Mouse (Mus musculus) lung, embryonic 16.5 days (tissue): ENCODE results near the gene Herc1. TPM values are rescaled to one million over a fixed set of nuclear protein-coding genes. Genes with fewer than 3 reads are reported as not detected.

ENCODE experiments used
- ATAC-seq: fragments of 200-750 bp; cut with Nextera tagmentation; 2 replicates; pipeline ENCODE4 v1.8.0; 2017; ENCODE audit warnings: low read depth, mild to moderate bottlenecking, moderate library complexity
- H3K27ac ChIP-seq: fragments of 300-500 bp; sonication (generic); 2 replicates; pipeline ENCODE4 v1.5.1; 2014; ENCODE audit warnings: mild to moderate bottlenecking, control low read depth, low read length
- H3K27me3 ChIP-seq: fragments of 300-500 bp; sonication (generic); 2 replicates; pipeline ENCODE4 v1.6.1; 2014; ENCODE audit warnings: low read depth, low read length, mixed read lengths; ENCODE audit not compliant: control insufficient read depth, insufficient read depth
- H3K36me3 ChIP-seq: fragments of 300-500 bp; sonication (generic); 2 replicates; pipeline ENCODE4 v1.6.1; 2014; ENCODE audit warnings: low read length; ENCODE audit not compliant: control insufficient read depth, insufficient read depth
- H3K4me1 ChIP-seq: fragments of 300-500 bp; sonication (generic); replicated peaks from 2 replicates; pipeline ENCODE4 v1.6.1; 2014; ENCODE audit warnings: low read length, mixed read lengths; ENCODE audit not compliant: control insufficient read depth, insufficient read depth
- H3K4me2 ChIP-seq: fragments of 300-500 bp; sonication (generic); 2 replicates; pipeline ENCODE4 v1.6.1; 2014; ENCODE audit warnings: low read depth, low read length, control low read depth
- H3K4me3 ChIP-seq: fragments of 300-500 bp; sonication (generic); 2 replicates; pipeline ENCODE4 v1.5.1; 2014; ENCODE audit warnings: mild to moderate bottlenecking, low read length, control low read depth
- H3K9ac ChIP-seq: fragments of 300-500 bp; sonication (generic); 2 replicates; pipeline ENCODE4 v1.6.1; 2014; ENCODE audit warnings: low read length, control low read depth
- H3K9me3 ChIP-seq: fragments of 300-500 bp; sonication (generic); 2 replicates; pipeline ENCODE4 v1.6.1; 2016; ENCODE audit warnings: low read length; ENCODE audit not compliant: control insufficient read depth
- WGBS: fragments of 180-500 bp; shearing (Covaris S2); extraction: QIAGEN DNeasy Blood & Tissue Kit; methylation state at CpG from one replicate; pipeline ENCODE4 v1.1.7; 2014; 5-methylcytosine and 5-hydroxymethylcytosine counted together
- polyA plus RNA-seq: library from polyadenylated mRNA; unstranded; fragments of >200 nt; fragmentation: Nextera tagmentation; extraction: Ambion mirVana; gene quantifications from 2 replicates; pipeline ENCODE4 v1.2.1, GENCODE M21; 2015

The Herc1 gene
- polyA plus RNA-seq, 1 experiment from 2014 or later, result 18.8 TPM

DNA sequence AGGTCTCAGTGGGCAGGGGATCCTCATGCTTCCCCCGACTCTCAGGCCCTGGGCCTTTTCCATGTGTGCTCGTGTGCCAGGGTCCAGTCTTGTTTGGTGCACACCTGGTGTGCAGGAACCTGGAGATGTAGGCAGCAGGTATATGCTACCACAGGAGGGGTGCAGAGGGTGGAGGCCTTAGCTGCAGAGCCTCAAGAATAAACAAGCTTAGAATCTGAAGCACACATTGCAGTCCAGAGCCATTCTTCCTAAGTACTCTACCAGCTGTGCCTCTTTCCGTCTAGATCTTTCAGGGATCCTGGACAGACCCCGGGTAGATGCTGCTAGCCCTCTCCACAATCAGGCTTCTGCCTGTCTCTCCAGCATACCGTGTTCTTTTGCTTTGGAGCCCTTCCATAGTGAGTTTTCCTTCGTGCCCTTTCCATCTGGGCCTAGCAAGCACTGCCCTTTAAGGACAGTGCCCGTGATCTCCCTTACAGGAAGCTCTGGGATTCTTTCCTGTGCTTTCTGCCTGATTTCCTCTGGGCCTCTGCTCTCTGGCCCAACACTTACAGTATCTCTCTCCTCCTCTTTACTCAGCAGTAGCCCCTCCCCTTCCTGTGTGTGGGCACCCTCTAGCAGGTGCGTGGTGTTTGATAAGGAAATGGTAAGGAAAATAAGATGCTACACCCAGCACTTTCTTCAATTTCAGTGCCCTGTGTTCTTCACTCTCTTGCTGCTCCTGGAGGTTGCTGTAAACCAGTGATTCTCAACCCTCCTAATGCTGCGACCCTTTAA, 155.1 kb downstream of the Herc1 start:
- H3K4me1 ChIP-seq, result no peaks in the 10 kb centered on the region
- 72% methylated on average over 9 of the region's 9 CpGs for WGBS
- H3K4me2 ChIP-seq, result no peak overlapping the region
- no peaks in the 10 kb centered on the region for H3K27me3 ChIP-seq
- no peak overlapping the region for H3K4me3 ChIP-seq
- H3K36me3 ChIP-seq, result peaks cover 20% of the 10 kb centered on the region; the same call in 1 of the 2 replicates
- no peaks in the 10 kb centered on the region for H3K9me3 ChIP-seq
- no peak for ATAC-seq
- no peak overlapping the region for H3K9ac ChIP-seq
- H3K27ac ChIP-seq, result no peak overlapping the region

DNA sequence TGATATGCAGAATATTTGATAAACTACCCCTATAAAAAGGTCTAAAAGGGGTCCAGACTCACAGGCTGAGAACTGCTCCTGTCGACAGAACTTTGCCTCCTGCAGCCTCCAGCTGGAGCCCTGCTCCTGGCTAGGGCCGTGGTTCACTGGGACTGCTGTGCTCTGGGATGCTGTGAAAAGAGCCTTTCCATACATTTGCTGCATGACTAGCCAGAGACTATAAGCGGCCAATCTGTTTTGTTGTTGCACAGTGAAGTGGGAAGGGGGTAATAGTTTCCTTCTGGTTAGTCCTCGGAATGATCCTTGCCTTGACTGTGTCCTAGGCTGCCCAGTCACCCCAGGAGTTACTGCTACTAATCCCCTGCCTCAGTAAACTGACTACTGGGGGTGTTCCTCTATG, 155.8 kb downstream of the Herc1 start:
- H3K9ac ChIP-seq, result no peak overlapping the region
- WGBS, result 75% methylated on average over 4 of the region's 4 CpGs
- peaks cover 17% of the 10 kb centered on the region; the same call in 1 of the 2 replicates for H3K36me3 ChIP-seq
- no peaks in the 10 kb centered on the region for H3K27me3 ChIP-seq
- H3K27ac ChIP-seq, result no peak overlapping the region
- ATAC-seq, result no peak
- H3K4me2 ChIP-seq, result no peak overlapping the region
- no peak overlapping the region for H3K4me3 ChIP-seq
- peaks cover 6% of the 10 kb centered on the region; the same call in 1 of the 2 replicates for H3K4me1 ChIP-seq
- no peaks in the 10 kb centered on the region for H3K9me3 ChIP-seq

DNA sequence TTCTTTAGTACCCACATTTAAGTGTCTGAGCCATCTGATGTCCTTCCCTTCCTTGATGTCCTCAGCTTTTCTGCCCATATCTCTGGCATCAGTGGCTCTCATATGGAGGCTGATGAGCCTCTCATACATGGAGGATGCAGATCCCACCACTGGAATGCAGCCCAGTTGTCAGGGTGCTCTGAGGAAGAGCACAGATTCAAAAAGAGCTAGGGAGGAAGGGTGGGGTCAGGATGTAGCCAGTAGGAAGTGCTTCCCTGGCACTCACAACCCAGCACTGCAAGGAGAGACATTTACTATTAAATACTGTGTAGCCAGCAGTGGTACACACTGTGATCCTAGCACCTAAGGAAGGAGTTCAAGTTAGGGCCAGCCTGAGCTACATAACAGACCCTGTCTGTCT, 156.2 kb downstream of the Herc1 start:
- no peak overlapping the region for H3K4me2 ChIP-seq
- H3K4me3 ChIP-seq, result no peak overlapping the region
- H3K36me3 ChIP-seq, result peaks cover 17% of the 10 kb centered on the region; the same call in 1 of the 2 replicates
- no peaks in the 10 kb centered on the region for H3K9me3 ChIP-seq
- peaks cover 6% of the 10 kb centered on the region; the same call in 1 of the 2 replicates for H3K4me1 ChIP-seq
- ATAC-seq, result no peak
- H3K9ac ChIP-seq, result no peak overlapping the region
- no peak overlapping the region for H3K27ac ChIP-seq
- H3K27me3 ChIP-seq, result no peaks in the 10 kb centered on the region

DNA sequence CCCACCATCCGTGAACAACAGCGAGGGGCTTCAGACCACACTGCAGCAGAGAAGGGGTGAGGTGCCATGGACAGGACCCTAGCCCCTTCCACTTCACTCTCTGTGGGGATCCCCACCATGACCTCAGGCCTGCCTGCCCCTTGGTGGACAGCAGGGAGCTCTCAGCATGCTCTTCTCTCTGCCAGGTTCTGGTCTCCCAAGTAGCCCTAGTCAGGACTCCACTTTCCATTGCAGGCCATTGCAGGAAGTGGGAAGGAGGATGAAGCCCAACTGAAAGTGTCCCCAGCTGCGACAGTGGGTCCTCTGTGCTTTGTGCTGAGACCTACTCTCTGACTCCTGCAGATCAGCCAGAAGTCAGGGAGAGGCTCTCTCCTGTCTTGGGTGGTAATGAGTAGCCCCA, 157.4 kb downstream of the Herc1 start:
- Histone ChIP-seq H3K4me3 (no peak overlapping the region), H3K9me3 (no peaks in the 10 kb centered on the region), H3K27me3 (no peaks in the 10 kb centered on the region), H3K36me3 (peaks cover 13% of the 10 kb centered on the region; the same call in 1 of the 2 replicates), H3K9ac (no peak overlapping the region), H3K4me1 (peaks cover 6% of the 10 kb centered on the region; the same call in 1 of the 2 replicates), H3K4me2 (no peak overlapping the region), H3K27ac (no peak overlapping the region)
- no peak for ATAC-seq
- 78% methylated on average over 3 of the region's 3 CpGs for WGBS

DNA sequence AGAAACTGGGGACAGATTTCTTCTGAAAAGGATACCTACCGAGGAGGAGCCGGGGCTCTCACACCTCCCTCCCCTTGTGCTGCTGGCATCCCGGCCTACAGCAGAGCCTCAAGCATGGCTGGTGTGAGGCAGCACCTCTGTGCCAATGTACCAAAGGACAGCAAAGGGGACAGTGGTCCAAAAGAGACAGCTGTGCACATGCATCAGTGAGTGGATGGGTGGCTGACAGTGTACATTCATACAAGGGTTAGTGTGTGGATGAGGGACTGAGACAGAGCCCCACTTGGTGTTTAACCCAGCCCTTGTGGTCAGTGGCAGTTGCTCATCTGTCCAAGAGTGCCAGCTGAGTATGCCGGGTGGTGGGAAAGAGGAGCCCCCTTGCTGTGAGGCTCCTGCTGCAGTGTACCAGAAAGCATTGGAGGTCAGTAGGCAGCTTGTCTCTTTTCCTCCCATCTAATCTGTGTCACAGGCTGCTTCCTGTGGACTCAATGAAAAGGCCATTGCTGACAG, 158.7 kb downstream of the Herc1 start:
- Histone ChIP-seq H3K27me3 (no peaks in the 10 kb centered on the region), H3K4me2 (no peak overlapping the region), H3K4me1 (peaks cover 10% of the 10 kb centered on the region), H3K4me3 (no peak overlapping the region), H3K27ac (no peak overlapping the region), H3K36me3 (peaks cover 13% of the 10 kb centered on the region; the same call in 1 of the 2 replicates), H3K9me3 (no peaks in the 10 kb centered on the region), H3K9ac (no peak overlapping the region)
- 79% methylated on average over 4 of the region's 4 CpGs for WGBS
- ATAC-seq, result no peak

DNA sequence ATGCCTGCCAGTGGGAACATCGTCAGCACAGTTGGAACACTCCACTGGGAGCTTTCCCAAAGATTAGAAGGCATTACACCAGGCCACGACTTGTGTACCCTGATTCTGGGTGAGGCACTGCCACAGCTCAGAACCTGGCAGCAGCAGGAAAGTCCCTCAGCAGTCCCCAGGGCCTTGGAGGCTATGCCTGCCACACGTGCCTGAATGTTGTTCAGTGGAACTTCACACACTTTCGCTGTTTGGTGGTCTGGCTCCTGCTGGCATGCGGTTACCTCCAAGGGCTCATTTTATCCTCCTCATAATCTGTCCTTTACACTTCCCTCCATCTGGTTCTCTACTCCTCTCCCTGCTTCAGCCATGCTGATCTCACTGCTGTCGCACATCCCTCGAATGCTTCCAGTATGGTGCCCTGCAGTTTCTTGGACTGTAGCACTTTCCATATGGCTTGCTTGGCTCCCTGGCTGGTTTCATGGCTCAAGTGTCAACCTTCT, 160.1 kb downstream of the Herc1 start:
- no peak overlapping the region for H3K9ac ChIP-seq
- no peak overlapping the region; the same call in 1 of the 2 replicates for H3K4me2 ChIP-seq
- ATAC-seq, result no peak
- WGBS, result 79% methylated on average over 7 of the region's 7 CpGs
- peaks cover 7% of the 10 kb centered on the region; the same call in 1 of the 2 replicates for H3K36me3 ChIP-seq
- H3K4me3 ChIP-seq, result no peak overlapping the region
- no peaks in the 10 kb centered on the region for H3K27me3 ChIP-seq
- peaks cover 16% of the 10 kb centered on the region for H3K4me1 ChIP-seq
- no peak overlapping the region for H3K27ac ChIP-seq
- H3K9me3 ChIP-seq, result no peaks in the 10 kb centered on the region

DNA sequence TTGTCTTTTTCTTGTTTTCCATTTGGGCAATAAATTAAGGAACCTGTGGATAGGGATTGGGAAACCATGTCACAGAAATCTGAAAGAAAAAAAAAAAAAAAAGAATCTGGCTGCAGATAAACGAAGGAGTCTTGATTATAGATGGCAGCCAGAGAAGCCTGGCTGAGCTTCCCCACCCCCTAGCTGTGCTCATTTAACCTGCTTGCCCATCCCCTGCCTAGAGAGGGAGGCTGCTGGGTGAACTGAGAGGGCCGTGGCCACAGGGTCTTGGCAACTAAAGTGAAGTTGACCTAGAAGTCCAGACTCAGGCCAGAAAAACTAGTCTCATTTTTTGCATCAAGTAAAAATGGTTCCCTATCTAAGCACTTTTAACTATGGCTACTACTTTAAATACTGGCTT, 160.7 kb downstream of the Herc1 start:
- Histone ChIP-seq H3K36me3 (peaks cover 11% of the 10 kb centered on the region), H3K9ac (peak overlapping the region; percentile 85), H3K4me2 (peak overlapping the region; percentile 99), H3K27me3 (no peaks in the 10 kb centered on the region), H3K4me1 (peaks cover 16% of the 10 kb centered on the region), H3K27ac (peak overlapping the region; percentile 98), H3K9me3 (no peaks in the 10 kb centered on the region), H3K4me3 (peak overlapping the region; percentile 76)
- ATAC-seq, result no peak
- WGBS, result 3% methylated on average over 2 of the region's 2 CpGs

DNA sequence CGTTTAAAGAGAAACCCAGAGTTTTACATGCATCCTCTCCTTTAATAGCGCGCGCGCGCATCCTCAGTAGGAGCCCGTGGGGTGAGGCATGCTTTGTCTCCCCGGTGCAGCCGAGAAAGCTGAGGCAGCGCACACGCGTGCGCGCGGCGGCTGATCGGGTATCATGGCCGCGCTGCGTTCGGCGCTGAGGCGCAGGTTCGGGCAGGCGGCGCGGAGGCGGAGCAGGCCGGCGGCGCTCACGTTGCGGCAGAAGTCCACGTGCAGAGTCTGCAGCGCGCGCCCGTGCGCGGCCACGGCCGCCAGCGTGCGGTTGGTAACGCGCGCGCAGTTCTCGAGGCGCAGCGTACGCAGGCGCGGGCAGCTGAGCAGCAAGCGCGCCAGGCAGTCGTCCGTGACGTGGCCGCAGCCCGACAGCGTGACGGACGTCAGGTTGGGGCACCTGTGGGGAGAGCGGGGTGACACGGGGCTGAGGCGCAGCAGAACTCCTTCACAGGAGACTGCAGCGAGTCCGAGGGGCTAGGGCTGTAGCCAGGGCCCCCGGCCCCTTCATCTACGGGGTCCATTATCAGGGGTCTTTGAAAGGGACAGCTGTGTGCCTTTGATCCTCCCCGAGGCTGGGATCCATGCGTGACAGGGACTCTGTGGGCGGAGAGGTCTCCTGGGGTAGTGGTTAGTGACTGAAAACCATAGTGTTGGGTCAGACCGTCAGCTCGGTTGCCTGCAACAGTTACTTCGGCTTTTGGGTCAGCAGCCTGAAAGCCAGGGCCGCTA, 161.5 kb downstream of the Herc1 start:
- Histone ChIP-seq H3K9me3 (no peaks in the 10 kb centered on the region), H3K4me3 (peak overlapping the region; percentile 76), H3K36me3 (peaks cover 19% of the 10 kb centered on the region), H3K4me2 (peak overlapping the region; percentile 99), H3K27ac (peak overlapping the region; percentile 98), H3K9ac (peak overlapping the region; percentile 85), H3K4me1 (peaks cover 16% of the 10 kb centered on the region), H3K27me3 (no peaks in the 10 kb centered on the region)
- under 1% methylated on average over 78 of the region's 78 CpGs for WGBS
- ATAC-seq, result peak; percentile 91

DNA sequence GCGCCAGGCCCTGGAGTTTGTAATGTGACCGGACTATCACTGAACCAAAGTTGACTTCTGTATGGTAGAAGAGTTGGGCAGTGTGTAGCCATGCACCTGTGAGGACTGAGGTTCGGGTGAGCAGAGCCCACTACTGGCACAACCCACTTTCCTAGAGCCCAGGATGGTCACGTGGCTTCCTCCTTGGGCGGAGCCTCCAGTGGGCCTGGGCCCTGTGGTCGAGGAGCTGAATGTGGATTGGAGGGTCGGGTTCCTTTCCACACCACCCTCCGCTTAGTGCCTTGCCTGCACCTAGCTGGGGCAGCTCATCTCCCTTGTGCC, 162.1 kb downstream of the Herc1 start:
- under 1% methylated on average over 8 of the region's 8 CpGs for WGBS
- Histone ChIP-seq H3K9me3 (no peaks in the 10 kb centered on the region), H3K27me3 (no peaks in the 10 kb centered on the region), H3K9ac (peak overlapping the region; percentile 85), H3K4me2 (peak overlapping the region; percentile 99), H3K4me1 (peaks cover 16% of the 10 kb centered on the region), H3K27ac (peak overlapping the region; percentile 98), H3K4me3 (peak overlapping the region; percentile 76), H3K36me3 (peaks cover 24% of the 10 kb centered on the region)
- peak; percentile 85 for ATAC-seq
